Mouse (Mus musculus): Measurements from ENCODE around the gene Olfr1308.

The Olfr1308 gene

GRCm38 (mm10) chr2:111964844-111965243 lies at the start of gene Olfr1308:
Gene Olfr1308 (minus strand): TSS chr2:111964944.
- in situ Hi-C loops (cut with MboI; ENCODE audit: low sequenced_read_pairs): no loop called here

GRCm38 (mm10) chr2:112012608-112013007 lies 47.9 kb upstream of the Olfr1308 start, which contains the start of gene Olfr1310:
Gene Olfr1310 (minus strand): TSS chr2:112012708.
- in situ Hi-C loops (cut with MboI; ENCODE audit: low sequenced_read_pairs): no loop called here

GRCm38 (mm10) chr2:111990181-111990580 lies 25.4 kb upstream of the Olfr1308 start, which contains the start of gene Olfr1309:
Gene Olfr1309 (minus strand): TSS chr2:111990281.
- in situ Hi-C loops (cut with MboI; ENCODE audit: low sequenced_read_pairs): no loop called here

- in situ Hi-C loops (cut with MboI; ENCODE audit: low sequenced_read_pairs): no loop called here
Observed at GRCm38 (mm10) chr2:111949340-111949739, 15.4 kb downstream of the Olfr1308 start, which contains the start of gene Olfr1307. Gene Olfr1307 (minus strand): TSS chr2:111949440.

GRCm38 (mm10) chr2:111916171-111916570 lies 48.6 kb downstream of the Olfr1308 start, which contains the start of gene Olfr1306:
Gene Olfr1306 (minus strand): TSS chr2:111916271.
- in situ Hi-C loops (cut with MboI; ENCODE audit: low sequenced_read_pairs): no loop called here
